Mouse (Mus musculus) telencephalon, adult 2 months (tissue): ENCODE data around the gene Qsox2.

ENCODE experiments used
- DNase-seq: peaks from one replicate; pipeline ENCODE4 v3.0.0-alpha.2; 2011; ENCODE audit warnings: low read depth, low spot score

Gene Qsox2

GRCm38 (mm10) chr2:26166890-26167289 is 70.4 kb downstream of the Qsox2 start:
- DNase-seq: no peak
